Mouse (Mus musculus) C2C12 (cell line): ENCODE data around the gene Tmem52.

Experiments used
- CEBPB ChIP-seq: IDR thresholded peaks from one replicate; pipeline ENCODE4 v1.6.1; 2011; ENCODE audit warnings: low read depth, mild to moderate bottlenecking, control low read depth, moderate library complexity
- CTCF ChIP-seq: IDR thresholded peaks from one replicate; pipeline ENCODE4 v1.5.1; 2011; ENCODE audit not compliant: control insufficient read depth, insufficient read depth, insufficient read length
- FOSL1 ChIP-seq: IDR thresholded peaks from one replicate; pipeline ENCODE4 v1.8.0; 2011; ENCODE audit warnings: mild to moderate bottlenecking, low read length; ENCODE audit not compliant: poor library complexity, insufficient read depth, severe bottlenecking
- MAX ChIP-seq: IDR thresholded peaks from one replicate; pipeline ENCODE4 v1.6.1; 2011; ENCODE audit warnings: mild to moderate bottlenecking, control low read depth
- MYOD1 ChIP-seq: IDR thresholded peaks from one replicate; pipeline ENCODE4 v1.6.1; 2011; ENCODE audit warnings: low read depth; ENCODE audit not compliant: control insufficient read depth, insufficient read length
- MYOG ChIP-seq: IDR thresholded peaks from one replicate; pipeline ENCODE4 v1.6.1; 2011; ENCODE audit not compliant: control insufficient read depth, insufficient read length; ENCODE audit errors: extremely low read depth

GRCm38 (mm10) chr4:155485521-155485920 lies 16.6 kb downstream of the Tmem52 start:
- TF ChIP-seq MAX: no peak
- no peak for TF ChIP-seq CTCF
- TF ChIP-seq CEBPB: no peak
- TF ChIP-seq FOSL1: no peak
- TF ChIP-seq MYOG: no peak
- no peak for TF ChIP-seq MYOD1
